Mouse (Mus musculus) spleen, postnatal 10 days (tissue): ENCODE measurements at regions not wholly inside any gene's neighbourhood (a gene's known extent, or its start where the extent isn't known, plus 50 kb on each side); places are given as distances from the start of the nearest gene placed in this dataset.

ENCODE experiments used
- DNase-seq, 2 experiments: peaks; one replicate each; pipeline ENCODE4 v3.0.0; 2021 to 2022; ENCODE audit warnings: low spot score in 2 of 2

- no peak for DNase-seq
Measured at GRCm38 (mm10) chr1:21132340-21132739, 53.3 kb upstream of the Tram2 start.

- no peak for DNase-seq
Measured at GRCm38 (mm10) chr1:21146961-21147360, 67.9 kb upstream of the Tram2 start.

- DNase-seq: peak; percentile 45 to 74
Measured at GRCm38 (mm10) chr1:21161742-21162141, 56.6 kb upstream of the Tmem14a start.

GRCm38 (mm10) chr1:21166287-21166733 is 52.1 kb upstream of the Tmem14a start:
- DNase-seq: peak; percentile 24 to 74

- DNase-seq: no peak
Measured at GRCm38 (mm10) chr1:21166762-21167161, 51.6 kb upstream of the Tmem14a start.
